Mouse (Mus musculus) urinary bladder, postnatal 14 days (tissue): Measurements from ENCODE around the gene Fam207a.
A peak's percentile ranks its signal among the peaks of the same experiment; 100 is the strongest.

ENCODE experiments used
- DNase-seq: peaks from one replicate; pipeline ENCODE4 v3.0.0; 2021; ENCODE audit warnings: low spot score

Fam207a gene

GRCm38 (mm10) chr10:77502967-77503922 is 12.3 kb downstream of the Fam207a start:
- DNase-seq, result no peak

GRCm38 (mm10) chr10:77500636-77501035 is 14.9 kb downstream of the Fam207a start:
- no peak for DNase-seq

GRCm38 (mm10) chr10:77498254-77498653 is 17.3 kb downstream of the Fam207a start:
- no peak for DNase-seq

- DNase-seq, result no peak
These were observed 18.4 kb downstream of the Fam207a start for GRCm38 (mm10) chr10:77497185-77497584.

- no peak for DNase-seq
These were observed 22.7 kb downstream of the Fam207a start for GRCm38 (mm10) chr10:77492885-77493284.

- DNase-seq, result no peak
These were observed 24.0 kb downstream of the Fam207a start for GRCm38 (mm10) chr10:77491585-77491984.

- DNase-seq, result no peak
These were observed 27.4 kb downstream of the Fam207a start for GRCm38 (mm10) chr10:77488168-77488567.

- DNase-seq, result no peak
These were observed 29.8 kb downstream of the Fam207a start for GRCm38 (mm10) chr10:77485786-77486185.

GRCm38 (mm10) chr10:77484205-77484935 is 31.2 kb downstream of the Fam207a start:
- DNase-seq, result peak; percentile 77

GRCm38 (mm10) chr10:77481814-77482213 is 33.8 kb downstream of the Fam207a start:
- no peak for DNase-seq

GRCm38 (mm10) chr10:77479972-77480371 is 35.6 kb downstream of the Fam207a start:
- no peak for DNase-seq

- no peak for DNase-seq
These were observed 38.7 kb downstream of the Fam207a start for GRCm38 (mm10) chr10:77476907-77477306.

- no peak for DNase-seq
These were observed 43.4 kb downstream of the Fam207a start for GRCm38 (mm10) chr10:77472188-77472587.

- DNase-seq, result no peak
These were observed 44.1 kb downstream of the Fam207a start for GRCm38 (mm10) chr10:77471512-77471911.

GRCm38 (mm10) chr10:77470763-77471162 is 44.8 kb downstream of the Fam207a start:
- DNase-seq, result no peak

GRCm38 (mm10) chr10:77468675-77469074 is 46.9 kb downstream of the Fam207a start:
- DNase-seq, result no peak

GRCm38 (mm10) chr10:77467407-77467806 is 48.2 kb downstream of the Fam207a start:
- no peak for DNase-seq

GRCm38 (mm10) chr10:77465902-77466301 is 49.7 kb downstream of the Fam207a start:
- no peak for DNase-seq

- peak; percentile 52 for DNase-seq
These were observed 51.2 kb downstream of the Fam207a start for GRCm38 (mm10) chr10:77464181-77464936.

GRCm38 (mm10) chr10:77461161-77461560 is 54.4 kb downstream of the Fam207a start:
- no peak for DNase-seq

GRCm38 (mm10) chr10:77457701-77458100 is 57.9 kb downstream of the Fam207a start:
- DNase-seq, result no peak

GRCm38 (mm10) chr10:77456507-77456906 is 59.1 kb downstream of the Fam207a start:
- no peak for DNase-seq
